Mouse (Mus musculus) G1E-ER4 (cell line): ENCODE measurements around the gene Reep3. TPM values are rescaled to one million over a fixed set of nuclear protein-coding genes. Genes with fewer than 3 reads are reported as not detected.

ENCODE experiments used
- GATA1 ChIP-seq: IDR thresholded peaks from one replicate; pipeline ENCODE4 v1.8.0; 2012; ENCODE audit warnings: low read length, inconsistent platforms
- polyA plus RNA-seq: library from polyadenylated mRNA; stranded (reverse); fragments of >175 nt; gene quantifications from 2 replicates; pipeline ENCODE4 v1.2.3, GENCODE M21; 2012

Reep3 gene
- polyA plus RNA-seq, 1 experiment: 1.5 TPM

GRCm38 (mm10) chr10:67072600-67072999 lies 24.1 kb downstream of the Reep3 start:
- no peak for TF ChIP-seq GATA1

- no peak for TF ChIP-seq GATA1
Measured at GRCm38 (mm10) chr10:67071884-67072283, 24.9 kb downstream of the Reep3 start.

GRCm38 (mm10) chr10:67071389-67071788 lies 25.4 kb downstream of the Reep3 start:
- TF ChIP-seq GATA1: no peak

- TF ChIP-seq GATA1: no peak
Measured at GRCm38 (mm10) chr10:67069013-67069412, 27.7 kb downstream of the Reep3 start.

- no peak for TF ChIP-seq GATA1
Measured at GRCm38 (mm10) chr10:67066421-67066820, 30.3 kb downstream of the Reep3 start.

GRCm38 (mm10) chr10:67065927-67066326 lies 30.8 kb downstream of the Reep3 start:
- no peak for TF ChIP-seq GATA1

GRCm38 (mm10) chr10:67065277-67065887 lies 31.4 kb downstream of the Reep3 start:
- no peak for TF ChIP-seq GATA1

GRCm38 (mm10) chr10:67061823-67062222 lies 34.9 kb downstream of the Reep3 start:
- no peak for TF ChIP-seq GATA1

- no peak for TF ChIP-seq GATA1
Measured at GRCm38 (mm10) chr10:67061367-67061801, 35.4 kb downstream of the Reep3 start.

GRCm38 (mm10) chr10:67058702-67059101 lies 38.0 kb downstream of the Reep3 start:
- TF ChIP-seq GATA1: no peak

GRCm38 (mm10) chr10:67058297-67058696 lies 38.4 kb downstream of the Reep3 start:
- TF ChIP-seq GATA1: no peak

GRCm38 (mm10) chr10:67057696-67058095 lies 39.0 kb downstream of the Reep3 start:
- TF ChIP-seq GATA1: no peak

- TF ChIP-seq GATA1: no peak
Measured at GRCm38 (mm10) chr10:67057208-67057607, 39.5 kb downstream of the Reep3 start.

- TF ChIP-seq GATA1: no peak
Measured at GRCm38 (mm10) chr10:67055867-67056856, 40.6 kb downstream of the Reep3 start.

GRCm38 (mm10) chr10:67053475-67053874 lies 43.3 kb downstream of the Reep3 start:
- TF ChIP-seq GATA1: no peak

GRCm38 (mm10) chr10:67052429-67052828 lies 44.3 kb downstream of the Reep3 start:
- no peak for TF ChIP-seq GATA1
